Mouse (Mus musculus) limb, embryonic 11.5 days (tissue): ENCODE data around the gene Eif1. TPM values are rescaled to one million over a fixed set of nuclear protein-coding genes. Genes with fewer than 3 reads are reported as not detected.
"Not testable (repeated sequence)": the region's sequence is repeated elsewhere in the genome, so short reads cannot be mapped to it uniquely, and the experiment has no call there.

ENCODE experiments used
- ATAC-seq: fragments of 200-750 bp; cut with Nextera tagmentation; 2 replicates; pipeline ENCODE4 v1.8.0; 2017; ENCODE audit warnings: low read depth; ENCODE audit not compliant: insufficient number of reproducible peaks, low FRiP score, low TSS enrichment
- DNase-seq: peaks from one replicate; pipeline ENCODE4 v3.0.0-alpha.2; 2015; ENCODE audit warnings: low spot score
- H3K27ac ChIP-seq: fragments of 300-500 bp; sonication (generic); replicated peaks from 2 replicates; pipeline ENCODE4 v1.5.1; 2014; ENCODE audit warnings: low read depth, mild to moderate bottlenecking, low read length
- H3K27me3 ChIP-seq: fragments of 300-500 bp; sonication (generic); 2 replicates; pipeline ENCODE4 v1.6.1; 2014; ENCODE audit warnings: mild to moderate bottlenecking, low read length, mixed read lengths; ENCODE audit not compliant: control insufficient read depth, insufficient read depth
- H3K36me3 ChIP-seq: fragments of 300-500 bp; sonication (generic); 2 replicates; pipeline ENCODE4 v1.6.1; 2014; ENCODE audit warnings: mild to moderate bottlenecking, low read length, moderate library complexity, mixed read lengths; ENCODE audit not compliant: control insufficient read depth, insufficient read depth
- H3K4me1 ChIP-seq: fragments of 300-500 bp; sonication (generic); 2 replicates; pipeline ENCODE4 v1.6.1; 2014; ENCODE audit warnings: low read length, mixed read lengths; ENCODE audit not compliant: control insufficient read depth, insufficient read depth
- H3K4me2 ChIP-seq: fragments of 300-500 bp; sonication (generic); 2 replicates; pipeline ENCODE4 v1.6.1; 2014; ENCODE audit warnings: low read depth, mild to moderate bottlenecking, moderate library complexity; ENCODE audit not compliant: severe bottlenecking
- H3K4me3 ChIP-seq: fragments of 300-500 bp; sonication (generic); 2 replicates; pipeline ENCODE4 v1.5.1; 2014; ENCODE audit warnings: low read depth, low read length
- H3K9ac ChIP-seq: fragments of 300-500 bp; sonication (generic); 2 replicates; pipeline ENCODE4 v1.6.1; 2014; ENCODE audit warnings: mild to moderate bottlenecking, low read length
- H3K9me3 ChIP-seq: fragments of 300-500 bp; sonication (generic); 2 replicates; pipeline ENCODE4 v1.6.1; 2016; ENCODE audit warnings: low read length; ENCODE audit not compliant: control insufficient read depth
- WGBS: fragments of 180-500 bp; shearing (Covaris S2); extraction: QIAGEN DNeasy Blood & Tissue Kit; methylation state at CpG from one replicate; pipeline ENCODE4 v1.1.7; 2014; 5-methylcytosine and 5-hydroxymethylcytosine counted together
- polyA plus RNA-seq: library from polyadenylated mRNA; unstranded; fragments of >200 nt; fragmentation: Nextera tagmentation; extraction: Ambion mirVana; gene quantifications from 2 replicates; pipeline ENCODE4 v1.2.1, GENCODE M21; 2014

Eif1 gene
- polyA plus RNA-seq, 1 experiment from 2014 or later = 1,642 TPM

- Histone ChIP-seq H3K27ac (no peak overlapping the region), H3K36me3 (peaks cover 15% of the 10 kb centered on the region; the same call in 1 of the 2 replicates), H3K27me3 (no peaks in the 10 kb centered on the region), H3K9ac (no peak overlapping the region; the same call in 1 of the 2 replicates), H3K4me3 (peak overlapping the region; percentile 75), H3K9me3 (no peaks in the 10 kb centered on the region), H3K4me2 (peak overlapping the region; percentile 45), H3K4me1 (no peaks in the 10 kb centered on the region)
- ATAC-seq (no peak), DNase-seq (no peak)
- WGBS = 86% methylated on average over 10 of the region's 10 CpGs
These were observed 895 bp upstream of the Eif1 start for GRCm38 (mm10) chr11:100318529-100319451.

GRCm38 (mm10) chr11:100320172-100320630 is 516 bp downstream of the Eif1 start:
- peak overlapping the region; percentile 75 for H3K4me3 ChIP-seq
- DNase-seq (peak; percentile 96), ATAC-seq (peak; percentile 84)
- H3K9ac ChIP-seq = peak overlapping the region; percentile 88
- no peaks in the 10 kb centered on the region for H3K4me1 ChIP-seq
- H3K27ac ChIP-seq = peak overlapping the region; percentile 96
- H3K4me2 ChIP-seq = peak overlapping the region; percentile 77
- H3K36me3 ChIP-seq = peaks cover 15% of the 10 kb centered on the region; the same call in 1 of the 2 replicates
- H3K27me3 ChIP-seq = no peaks in the 10 kb centered on the region
- no peaks in the 10 kb centered on the region for H3K9me3 ChIP-seq
- WGBS = under 1% methylated on average over 40 of the region's 40 CpGs

GRCm38 (mm10) chr11:100320701-100321410 is 1.2 kb downstream of the Eif1 start:
- ATAC-seq, H3K9me3 ChIP-seq, DNase-seq, H3K27me3 ChIP-seq, H3K4me1 ChIP-seq: not testable (repeated sequence)
- 21% methylated on average over 11 of the region's 11 CpGs for WGBS
- Histone ChIP-seq H3K4me3 (peak overlapping the region; percentile 75), H3K27ac (peak overlapping the region; percentile 96), H3K4me2 (peak overlapping the region; percentile 77), H3K9ac (peak overlapping the region; percentile 88), H3K36me3 (peaks cover 15% of the 10 kb centered on the region; the same call in 1 of the 2 replicates)

- H3K27me3 ChIP-seq, H3K9ac ChIP-seq, H3K4me2 ChIP-seq, DNase-seq, H3K9me3 ChIP-seq, ATAC-seq, H3K4me1 ChIP-seq, H3K27ac ChIP-seq: not testable (repeated sequence)
- 83% methylated on average over 7 of the region's 7 CpGs for WGBS
- peaks cover 15% of the 10 kb centered on the region; the same call in 1 of the 2 replicates for H3K36me3 ChIP-seq
- H3K4me3 ChIP-seq = peak overlapping the region; percentile 3
These were observed 2.0 kb downstream of the Eif1 start for GRCm38 (mm10) chr11:100321479-100322305.

GRCm38 (mm10) chr11:100322591-100323258 is 3.0 kb downstream of the Eif1 start:
- no peak overlapping the region for H3K9ac ChIP-seq
- H3K9me3 ChIP-seq = no peaks in the 10 kb centered on the region
- no peaks in the 10 kb centered on the region for H3K4me1 ChIP-seq
- H3K4me3 ChIP-seq = no peak overlapping the region
- ATAC-seq = no peak
- no peaks in the 10 kb centered on the region for H3K27me3 ChIP-seq
- 65% methylated on average over 3 of the region's 3 CpGs for WGBS
- no peak overlapping the region for H3K27ac ChIP-seq
- DNase-seq = no peak
- H3K36me3 ChIP-seq = peaks cover 15% of the 10 kb centered on the region; the same call in 1 of the 2 replicates
- no peak overlapping the region for H3K4me2 ChIP-seq

- ATAC-seq (no peak), DNase-seq (peak; percentile 75)
- peaks cover 15% of the 10 kb centered on the region; the same call in 1 of the 2 replicates for H3K36me3 ChIP-seq
- no peaks in the 10 kb centered on the region for H3K4me1 ChIP-seq
- no peaks in the 10 kb centered on the region for H3K9me3 ChIP-seq
- 18% methylated on average over 3 of the region's 3 CpGs for whole genome bisulfite sequencing
- H3K27ac ChIP-seq = no peak overlapping the region
- no peak overlapping the region for H3K9ac ChIP-seq
- H3K4me2 ChIP-seq = no peak overlapping the region
- H3K4me3 ChIP-seq = no peak overlapping the region
- no peaks in the 10 kb centered on the region for H3K27me3 ChIP-seq
These were observed 3.9 kb downstream of the Eif1 start for GRCm38 (mm10) chr11:100323578-100323977.

- H3K4me3 ChIP-seq = no peak overlapping the region
- 85% methylated on average over 11 of the region's 11 CpGs for WGBS
- H3K27ac ChIP-seq = no peak overlapping the region
- H3K36me3 ChIP-seq = peaks cover 15% of the 10 kb centered on the region; the same call in 1 of the 2 replicates
- H3K4me2 ChIP-seq = no peak overlapping the region
- no peak for DNase-seq
- no peaks in the 10 kb centered on the region for H3K9me3 ChIP-seq
- no peaks in the 10 kb centered on the region for H3K27me3 ChIP-seq
- H3K9ac ChIP-seq = no peak overlapping the region
- ATAC-seq = no peak
- H3K4me1 ChIP-seq = no peaks in the 10 kb centered on the region
These were observed 5.5 kb downstream of the Eif1 start for GRCm38 (mm10) chr11:100325062-100325629.
